Mouse (Mus musculus): ENCODE data around the gene Id4. TPM values are rescaled to one million over a fixed set of nuclear protein-coding genes. Genes with fewer than 3 reads are reported as not detected.

The Id4 gene
- total RNA-seq (2023) = under 1 TPM in 1 of 2 experiments, not detected in 1; 0.20 TPM

GRCm38 (mm10) chr13:48260690-48261278 lies at the start of gene Id4:
TSS of gene Id4 (plus strand) at chr13:48261228.

